Mouse (Mus musculus): ENCODE data around the gene Pde2a. TPM values are rescaled to one million over a fixed set of nuclear protein-coding genes. Genes with fewer than 3 reads are reported as not detected.

Pde2a gene
- total and polyA plus RNA-seq, 2 experiments from 2014 or later, result 33.8 to 53.9 TPM

GRCm38 (mm10) chr7:101535517-101535916 lies 114.0 kb downstream of the Pde2a start:
- Histone ChIP-seq H3K4me2 (ENCODE audit: low read depth, low read length, poor library complexity, severe bottlenecking) (no peak overlapping the region), H3K27ac (ENCODE audit: low read depth, low read length) (no peak overlapping the region), H3K36me3 (ENCODE audit: insufficient read depth, low read length) (no peaks in the 10 kb centered on the region), H3K9ac (replicated peaks; ENCODE audit: low read length, poor library complexity, severe bottlenecking) (no peak overlapping the region), H3K4me1 (ENCODE audit: insufficient read depth, low read length) (no peaks in the 10 kb centered on the region), H3K9me3 (ENCODE audit: low read length) (no peaks in the 10 kb centered on the region), H3K4me3 (ENCODE audit: low read depth, low read length) (no peak overlapping the region), H3K27me3 (ENCODE audit: insufficient read depth, low read length) (no peaks in the 10 kb centered on the region)
- ATAC-seq (ENCODE audit: low FRiP score) (no peak), DNase-seq (ENCODE audit: low spot score) (no peak)
- TF ChIP-seq CTCF (IDR thresholded peaks at IDR 0.05), result no peak
- WGBS, result 62% methylated on average over 5 of the region's 5 CpGs

- no peak for DNase-seq (ENCODE audit: low spot score)
- no peak for TF ChIP-seq CTCF (IDR thresholded peaks at IDR 0.05)
- 57% methylated on average over 8 of the region's 8 CpGs for WGBS
These were observed 116.0 kb downstream of the Pde2a start for GRCm38 (mm10) chr7:101537541-101537940.

GRCm38 (mm10) chr7:101538141-101538933 lies 116.8 kb downstream of the Pde2a start:
- no peak overlapping the region for H3K27ac ChIP-seq (ENCODE audit: low read depth, low read length)
- 64% methylated on average over 14 of the region's 14 CpGs for WGBS
- H3K4me1 ChIP-seq (ENCODE audit: insufficient read depth, low read length), result no peaks in the 10 kb centered on the region; the same call in 1 of the 2 replicates
- no peaks in the 10 kb centered on the region for H3K9me3 ChIP-seq (ENCODE audit: low read length)
- H3K27me3 ChIP-seq (ENCODE audit: insufficient read depth, low read length), result no peaks in the 10 kb centered on the region
- no peak overlapping the region for H3K9ac ChIP-seq (replicated peaks; ENCODE audit: low read length, poor library complexity, severe bottlenecking)
- ATAC-seq (ENCODE audit: low FRiP score), result no peak
- TF ChIP-seq CTCF (IDR thresholded peaks at IDR 0.05), result peak; percentile 76
- H3K36me3 ChIP-seq (ENCODE audit: insufficient read depth, low read length), result no peaks in the 10 kb centered on the region
- H3K4me2 ChIP-seq (ENCODE audit: low read depth, low read length, poor library complexity, severe bottlenecking), result no peak overlapping the region
- no peak overlapping the region for H3K4me3 ChIP-seq (ENCODE audit: low read depth, low read length)
- peak; percentile 74 for DNase-seq (ENCODE audit: low spot score)

More at GRCm38 (mm10) chr7:101537541-101537940, 116.0 kb downstream of the Pde2a start:
- H3K9ac ChIP-seq (replicated peaks; ENCODE audit: low read length, poor library complexity, severe bottlenecking), result no peak overlapping the region
- no peak overlapping the region for H3K4me3 ChIP-seq (ENCODE audit: low read depth, low read length)
- no peaks in the 10 kb centered on the region for H3K36me3 ChIP-seq (ENCODE audit: insufficient read depth, low read length)
- no peaks in the 10 kb centered on the region for H3K27me3 ChIP-seq (ENCODE audit: insufficient read depth, low read length)
- H3K4me1 ChIP-seq (ENCODE audit: insufficient read depth, low read length), result no peaks in the 10 kb centered on the region; the same call in 1 of the 2 replicates
- H3K27ac ChIP-seq (ENCODE audit: low read depth, low read length), result no peak overlapping the region
- H3K9me3 ChIP-seq (ENCODE audit: low read length), result no peaks in the 10 kb centered on the region
- ATAC-seq (ENCODE audit: low FRiP score), result no peak
- no peak overlapping the region for H3K4me2 ChIP-seq (ENCODE audit: low read depth, low read length, poor library complexity, severe bottlenecking)

GRCm38 (mm10) chr7:101539774-101540173 lies 118.3 kb downstream of the Pde2a start:
- no peak for DNase-seq (ENCODE audit: low spot score)
- ATAC-seq (ENCODE audit: low FRiP score), result no peak
- WGBS, result 27% methylated on average over 9 of the region's 9 CpGs

GRCm38 (mm10) chr7:101540684-101541083 lies 119.2 kb downstream of the Pde2a start:
- H3K27ac ChIP-seq (ENCODE audit: low read depth, low read length), result no peak overlapping the region
- no peaks in the 10 kb centered on the region for H3K9me3 ChIP-seq (ENCODE audit: low read length)
- no peak for TF ChIP-seq CTCF (IDR thresholded peaks at IDR 0.05)
- no peaks in the 10 kb centered on the region for H3K36me3 ChIP-seq (ENCODE audit: insufficient read depth, low read length)
- DNase-seq (ENCODE audit: low spot score), result no peak
- no peaks in the 10 kb centered on the region for H3K27me3 ChIP-seq (ENCODE audit: insufficient read depth, low read length)
- no peaks in the 10 kb centered on the region; the same call in 1 of the 2 replicates for H3K4me1 ChIP-seq (ENCODE audit: insufficient read depth, low read length)
- 73% methylated on average over 5 of the region's 5 CpGs for WGBS
- H3K4me2 ChIP-seq (ENCODE audit: low read depth, low read length, poor library complexity, severe bottlenecking), result no peak overlapping the region
- ATAC-seq (ENCODE audit: low FRiP score), result no peak
- H3K9ac ChIP-seq (replicated peaks; ENCODE audit: low read length, poor library complexity, severe bottlenecking), result no peak overlapping the region
- no peak overlapping the region for H3K4me3 ChIP-seq (ENCODE audit: low read depth, low read length)

More at GRCm38 (mm10) chr7:101539774-101540173, 118.3 kb downstream of the Pde2a start:
- no peak overlapping the region for H3K4me3 ChIP-seq (ENCODE audit: low read depth, low read length)
- no peaks in the 10 kb centered on the region; the same call in 1 of the 2 replicates for H3K4me1 ChIP-seq (ENCODE audit: insufficient read depth, low read length)
- no peak overlapping the region for H3K9ac ChIP-seq (replicated peaks; ENCODE audit: low read length, poor library complexity, severe bottlenecking)
- H3K36me3 ChIP-seq (ENCODE audit: insufficient read depth, low read length), result no peaks in the 10 kb centered on the region
- H3K27ac ChIP-seq (ENCODE audit: low read depth, low read length), result no peak overlapping the region
- H3K27me3 ChIP-seq (ENCODE audit: insufficient read depth, low read length), result no peaks in the 10 kb centered on the region
- TF ChIP-seq CTCF (IDR thresholded peaks at IDR 0.05), result no peak
- no peaks in the 10 kb centered on the region for H3K9me3 ChIP-seq (ENCODE audit: low read length)
- no peak overlapping the region for H3K4me2 ChIP-seq (ENCODE audit: low read depth, low read length, poor library complexity, severe bottlenecking)

GRCm38 (mm10) chr7:101541132-101541531 lies 119.6 kb downstream of the Pde2a start:
- ATAC-seq (ENCODE audit: low FRiP score) (no peak), DNase-seq (ENCODE audit: low spot score) (peak; percentile 92)
- H3K36me3 ChIP-seq (ENCODE audit: insufficient read depth, low read length), result no peaks in the 10 kb centered on the region
- no peak overlapping the region for H3K4me2 ChIP-seq (ENCODE audit: low read depth, low read length, poor library complexity, severe bottlenecking)
- H3K9me3 ChIP-seq (ENCODE audit: low read length), result no peaks in the 10 kb centered on the region
- H3K27me3 ChIP-seq (ENCODE audit: insufficient read depth, low read length), result no peaks in the 10 kb centered on the region
- WGBS, result 2% methylated on average over 11 of the region's 11 CpGs
- no peaks in the 10 kb centered on the region; the same call in 1 of the 2 replicates for H3K4me1 ChIP-seq (ENCODE audit: insufficient read depth, low read length)
- peak; percentile 89 for TF ChIP-seq CTCF (IDR thresholded peaks at IDR 0.05)
- no peak overlapping the region for H3K4me3 ChIP-seq (ENCODE audit: low read depth, low read length)
- no peak overlapping the region for H3K27ac ChIP-seq (ENCODE audit: low read depth, low read length)
- H3K9ac ChIP-seq (replicated peaks; ENCODE audit: low read length, poor library complexity, severe bottlenecking), result no peak overlapping the region

All from midbrain, postnatal 0 days (tissue).